Mouse (Mus musculus): ENCODE data around the gene Epha5.

Epha5 gene

GRCm38 (mm10) chr5:84417062-84417879 lies at the start of gene Epha5:
Gene Epha5, minus strand, starts transcription at chr5:84417382.
- no peak for DNase-seq (ENCODE audit: low spot score in 2 of 2)

GRCm38 (mm10) chr5:84456216-84456615 lies 39.0 kb upstream of the Epha5 start:
- DNase-seq (ENCODE audit: low spot score in 2 of 2): no peak

GRCm38 (mm10) chr5:84454641-84455040 lies 37.5 kb upstream of the Epha5 start:
- no peak for DNase-seq (ENCODE audit: low spot score in 2 of 2)

GRCm38 (mm10) chr5:84453839-84454238 lies 36.7 kb upstream of the Epha5 start:
- no peak for DNase-seq (ENCODE audit: low spot score in 2 of 2)

GRCm38 (mm10) chr5:84440232-84440631 lies 23.1 kb upstream of the Epha5 start:
- DNase-seq (ENCODE audit: low spot score in 2 of 2): no peak

GRCm38 (mm10) chr5:84415961-84416821 lies 991 bp downstream of the Epha5 start:
- no peak for DNase-seq (ENCODE audit: low spot score in 2 of 2)

GRCm38 (mm10) chr5:84414931-84415431 lies 2.2 kb downstream of the Epha5 start:
- DNase-seq (ENCODE audit: low spot score in 2 of 2): no peak

- no peak for DNase-seq (ENCODE audit: low spot score in 2 of 2)
Measured at GRCm38 (mm10) chr5:84413026-84413425, 4.2 kb downstream of the Epha5 start.

GRCm38 (mm10) chr5:84408370-84408769 lies 8.8 kb downstream of the Epha5 start:
- no peak for DNase-seq (ENCODE audit: low spot score in 2 of 2)

- no peak for DNase-seq (ENCODE audit: low spot score in 2 of 2)
Measured at GRCm38 (mm10) chr5:84397085-84397484, 20.1 kb downstream of the Epha5 start.

- DNase-seq (ENCODE audit: low spot score in 2 of 2): no peak
Measured at GRCm38 (mm10) chr5:84365334-84365733, 51.8 kb downstream of the Epha5 start.

GRCm38 (mm10) chr5:84359430-84359829 lies 57.8 kb downstream of the Epha5 start:
- DNase-seq (ENCODE audit: low spot score in 2 of 2): no peak

- no peak for DNase-seq (ENCODE audit: low spot score in 2 of 2)
Measured at GRCm38 (mm10) chr5:84353069-84353468, 64.1 kb downstream of the Epha5 start.

GRCm38 (mm10) chr5:84346728-84347499 lies 70.3 kb downstream of the Epha5 start:
- DNase-seq (ENCODE audit: low spot score in 2 of 2): no peak

GRCm38 (mm10) chr5:84335834-84336465 lies 81.2 kb downstream of the Epha5 start:
- no peak for DNase-seq (ENCODE audit: low spot score in 2 of 2)

GRCm38 (mm10) chr5:84334481-84334880 lies 82.7 kb downstream of the Epha5 start:
- no peak for DNase-seq (ENCODE audit: low spot score in 2 of 2)

- DNase-seq (ENCODE audit: low spot score in 2 of 2): no peak
Measured at GRCm38 (mm10) chr5:84331631-84332030, 85.6 kb downstream of the Epha5 start.

- no peak for DNase-seq (ENCODE audit: low spot score in 2 of 2)
Measured at GRCm38 (mm10) chr5:84320553-84320952, 96.6 kb downstream of the Epha5 start.

GRCm38 (mm10) chr5:84320138-84320537 lies 97.0 kb downstream of the Epha5 start:
- DNase-seq (ENCODE audit: low spot score in 2 of 2): no peak

GRCm38 (mm10) chr5:84318814-84319340 lies 98.3 kb downstream of the Epha5 start:
- DNase-seq (ENCODE audit: low spot score in 2 of 2): no peak

- DNase-seq (ENCODE audit: low spot score in 2 of 2): no peak
Measured at GRCm38 (mm10) chr5:84317839-84318238, 99.3 kb downstream of the Epha5 start.

Measured in heart, adult 9 months (tissue).